Comparison of ENCODE assay signal across 10 mouse cellular contexts in genomic region chr12:79878766-79879092, GRCm38 (mm10).
DNase-seq lines count a peak whose midpoint lies in the region; ATAC-seq lines count a peak whose summit lies in the region.
"Had no signal": no experiment of that assay in that cellular context is flagged by ENCODE, and none has a peak within 500 bp of the region (broad histone marks: within the 10 kb centered on the region; RNA-seq: fewer than 3 reads in every experiment).

No protein-coding gene starts in this region.

- WGBS in heart, embryonic 11.5 days (ENCODE audit: insufficient replicate concordance), result 61% methylated on average over 5 of the region's 5 CpGs
- WGBS in lung, embryonic 15.5 days, result 51% methylated on average over 5 of the region's 5 CpGs
- WGBS in embryonic facial prominence, embryonic 14.5 days, result 37% methylated on average over 5 of the region's 5 CpGs
- 22% methylated on average over 5 of the region's 5 CpGs for WGBS in limb, embryonic 13.5 days

- H3K4me3 ChIP-seq in heart, embryonic 11.5 days (ENCODE audit: low read depth, low read length), result no peak overlapping the region
- H3K4me3 ChIP-seq in lung, embryonic 15.5 days, result no peak overlapping the region
- no peak overlapping the region for H3K4me3 ChIP-seq in embryonic facial prominence, embryonic 14.5 days (ENCODE audit: low read depth, low read length)
- no peak overlapping the region for H3K4me3 ChIP-seq in limb, embryonic 13.5 days

- H3K9ac ChIP-seq in heart, embryonic 11.5 days (ENCODE audit: low read depth, low read length), result no peak overlapping the region
- H3K9ac ChIP-seq in lung, embryonic 15.5 days, result no peak overlapping the region
- no peak overlapping the region for H3K9ac ChIP-seq in embryonic facial prominence, embryonic 14.5 days (ENCODE audit: low read depth, low read length)
- no peak overlapping the region for H3K9ac ChIP-seq in limb, embryonic 13.5 days
- H3K9ac ChIP-seq: liver, embryonic 14.5 days had no signal

- no peak for ATAC-seq in heart, embryonic 11.5 days (replicated peaks; ENCODE audit: insufficient number of reproducible peaks, low FRiP score, low TSS enrichment)
- no peak for ATAC-seq in lung, embryonic 15.5 days (ENCODE audit: borderline replicate concordance, extremely low read depth, low FRiP score, low TSS enrichment)
- no peak for ATAC-seq in embryonic facial prominence, embryonic 14.5 days (ENCODE audit: low read depth)
- no peak for ATAC-seq in limb, embryonic 13.5 days (ENCODE audit: low FRiP score, low read depth)

- no peaks in the 10 kb centered on the region for H3K36me3 ChIP-seq in heart, embryonic 11.5 days (ENCODE audit: control insufficient read depth, insufficient read depth, low read length)
- no peaks in the 10 kb centered on the region for H3K36me3 ChIP-seq in lung, embryonic 15.5 days
- no peaks in the 10 kb centered on the region for H3K36me3 ChIP-seq in embryonic facial prominence, embryonic 14.5 days (ENCODE audit: control insufficient read depth, insufficient read depth, low read length)
- no peaks in the 10 kb centered on the region for H3K36me3 ChIP-seq in limb, embryonic 13.5 days

- peaks cover 27% of the 10 kb centered on the region for H3K4me1 ChIP-seq in heart, embryonic 11.5 days (ENCODE audit: control insufficient read depth, insufficient read depth, low read length)
- H3K4me1 ChIP-seq in lung, embryonic 15.5 days, result peaks cover 46% of the 10 kb centered on the region
- H3K4me1 ChIP-seq in embryonic facial prominence, embryonic 14.5 days (ENCODE audit: control insufficient read depth, insufficient read depth, low read length), result peaks cover 32% of the 10 kb centered on the region
- H3K4me1 ChIP-seq in limb, embryonic 13.5 days, result peaks cover 43% of the 10 kb centered on the region

- H3K9me3 ChIP-seq in heart, embryonic 11.5 days (replicated peaks; ENCODE audit: control insufficient read depth, low read length), result peaks cover 3% of the 10 kb centered on the region; the same call in 1 of the 2 replicates
- H3K9me3 ChIP-seq in lung, embryonic 15.5 days, result no peaks in the 10 kb centered on the region
- H3K9me3 ChIP-seq in embryonic facial prominence, embryonic 14.5 days (ENCODE audit: control insufficient read depth, low read length), result peaks cover 5% of the 10 kb centered on the region; the same call in 1 of the 2 replicates
- no peaks in the 10 kb centered on the region for H3K9me3 ChIP-seq in limb, embryonic 13.5 days

- intact Hi-C loops in heart, postnatal 36 days (cut with DNase I), result no loop called here

- peak overlapping the region; percentile 64; the same call in 1 of the 2 replicates for H3K27ac ChIP-seq in heart, embryonic 11.5 days (ENCODE audit: low read depth, low read length)
- peak overlapping the region; percentile 82 for H3K27ac ChIP-seq in lung, embryonic 15.5 days
- peak overlapping the region; percentile 78 for H3K27ac ChIP-seq in embryonic facial prominence, embryonic 14.5 days (replicated peaks; ENCODE audit: low read depth, low read length)
- peak overlapping the region; percentile 87; the same call in 1 of the 2 replicates for H3K27ac ChIP-seq in limb, embryonic 13.5 days
- H3K27ac ChIP-seq: liver, embryonic 14.5 days had no signal

- DNase-seq in heart, postnatal 36 days, result no peak
- DNase-seq in lung, postnatal 25 days (ENCODE audit: low spot score), result no peak
- DNase-seq in embryonic facial prominence, embryonic 14.5 days (ENCODE audit: low spot score), result no peak
- no peak for DNase-seq in adrenal gland, postnatal 10 days
- DNase-seq in adrenal gland, postnatal 14 days, result no peak
- DNase-seq: cerebellum, adult 11 months had no signal

- H3K27me3 ChIP-seq in heart, embryonic 11.5 days (ENCODE audit: control insufficient read depth, insufficient read depth, low read length), result no peaks in the 10 kb centered on the region
- H3K27me3 ChIP-seq in lung, embryonic 15.5 days, result no peaks in the 10 kb centered on the region
- no peaks in the 10 kb centered on the region for H3K27me3 ChIP-seq in embryonic facial prominence, embryonic 14.5 days (replicated peaks; ENCODE audit: control insufficient read depth, insufficient read depth, low read length)
- H3K27me3 ChIP-seq in limb, embryonic 13.5 days, result no peaks in the 10 kb centered on the region

- no peak overlapping the region for H3K4me2 ChIP-seq in heart, embryonic 11.5 days
- no peak overlapping the region for H3K4me2 ChIP-seq in lung, embryonic 15.5 days
- H3K4me2 ChIP-seq in embryonic facial prominence, embryonic 14.5 days (ENCODE audit: low read depth, low read length), result no peak overlapping the region
- no peak overlapping the region for H3K4me2 ChIP-seq in limb, embryonic 13.5 days (replicated peaks)
